Mouse (Mus musculus) heart, postnatal 4 days (tissue): Measurements from ENCODE around the gene Usp21. TPM values are rescaled to one million over a fixed set of nuclear protein-coding genes. Genes with fewer than 3 reads are reported as not detected.
"Not testable (repeated sequence)": the region's sequence is repeated elsewhere in the genome, so short reads cannot be mapped to it uniquely, and the experiment has no call there.

Experiments used
- DNase-seq: peaks from one replicate; pipeline ENCODE4 v3.0.0; 2021
- total RNA-seq, 2 experiments: library from RNA; stranded (reverse); gene quantifications; 2 replicates each; pipeline ENCODE4 v1.2.3; 2021

The Usp21 gene
- total RNA-seq: 10 to 100 TPM; 23.2 to 23.7 TPM

GRCm38 (mm10) chr1:171287136-171288081, at the start of gene Usp21:
Usp21 (minus strand) TSS chr1:171287991.
- DNase-seq: peak; percentile 96

GRCm38 (mm10) chr1:171330216-171330560, 42.4 kb upstream of the Usp21 start:
- no peak for DNase-seq

GRCm38 (mm10) chr1:171329433-171330215, 41.8 kb upstream of the Usp21 start:
- DNase-seq: peak; percentile 86

- DNase-seq: peak; percentile 91
Observed at GRCm38 (mm10) chr1:171328839-171329432, 41.1 kb upstream of the Usp21 start, which contains the start of gene Dedd. Dedd (plus strand) TSS chr1:171329145.

GRCm38 (mm10) chr1:171328244-171328643, 40.5 kb upstream of the Usp21 start:
- no peak for DNase-seq

GRCm38 (mm10) chr1:171326588-171326987, 38.8 kb upstream of the Usp21 start:
- not testable (repeated sequence) for DNase-seq

GRCm38 (mm10) chr1:171325571-171325970, 37.8 kb upstream of the Usp21 start:
- DNase-seq: no peak

- no peak for DNase-seq
Observed at GRCm38 (mm10) chr1:171322012-171322411, 34.2 kb upstream of the Usp21 start.

- peak; percentile 35 for DNase-seq
Observed at GRCm38 (mm10) chr1:171321415-171321814, 33.6 kb upstream of the Usp21 start.

GRCm38 (mm10) chr1:171320151-171320550, 32.4 kb upstream of the Usp21 start:
- DNase-seq: no peak

GRCm38 (mm10) chr1:171319748-171320147, 32.0 kb upstream of the Usp21 start:
- DNase-seq: no peak

GRCm38 (mm10) chr1:171309321-171309720, 21.5 kb upstream of the Usp21 start:
- DNase-seq: no peak

GRCm38 (mm10) chr1:171306157-171306556, 18.4 kb upstream of the Usp21 start:
- DNase-seq: not testable (repeated sequence)

GRCm38 (mm10) chr1:171298226-171298625, 10.4 kb upstream of the Usp21 start:
- DNase-seq: no peak

- no peak for DNase-seq
Observed at GRCm38 (mm10) chr1:171295063-171295402, 7.2 kb upstream of the Usp21 start.

- peak; percentile 83 for DNase-seq
Observed at GRCm38 (mm10) chr1:171294298-171295062, 6.7 kb upstream of the Usp21 start, which contains the start of gene Ufc1. Ufc1 (minus strand) TSS chr1:171295024.

GRCm38 (mm10) chr1:171293906-171294297, 6.1 kb upstream of the Usp21 start:
- DNase-seq: no peak

GRCm38 (mm10) chr1:171293351-171293750, 5.6 kb upstream of the Usp21 start:
- DNase-seq: no peak

- no peak for DNase-seq
Observed at GRCm38 (mm10) chr1:171288328-171288727, 537 bp upstream of the Usp21 start.

GRCm38 (mm10) chr1:171286517-171286916, 1.3 kb downstream of the Usp21 start:
- no peak for DNase-seq

- no peak for DNase-seq
Observed at GRCm38 (mm10) chr1:171285096-171285892, 2.5 kb downstream of the Usp21 start.
